In the genomic region with DNA sequence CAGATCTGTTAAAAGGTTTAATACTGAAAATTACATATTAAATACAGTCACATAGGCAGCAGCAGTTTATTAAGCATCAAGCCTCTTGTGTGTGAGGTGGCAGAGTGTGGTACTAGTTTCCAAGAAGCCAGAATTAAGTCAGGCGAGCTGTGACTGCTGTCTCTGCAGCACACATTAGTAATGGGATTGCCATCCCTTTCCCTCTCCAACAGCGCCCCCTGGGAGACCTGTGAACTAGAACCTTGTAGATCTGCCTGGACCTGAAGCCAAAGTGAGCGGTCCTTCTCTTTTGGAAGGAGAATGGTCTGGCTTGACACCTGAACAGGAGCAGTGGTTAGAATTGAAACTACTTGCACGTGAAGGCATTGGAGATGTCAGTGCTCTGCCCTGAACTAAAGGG, we compare ENCODE assay signal across 9 mouse cellular contexts. TPM values are rescaled to one million over a fixed set of nuclear protein-coding genes. Genes with fewer than 3 reads are reported as not detected.
DNase-seq lines count a peak whose midpoint lies in the region; ATAC-seq and TF ChIP-seq lines count a peak whose summit lies in the region.
"Had no signal": no experiment of that assay in that cellular context is flagged by ENCODE, and none has a peak within 500 bp of the region (broad histone marks: within the 10 kb centered on the region; RNA-seq: fewer than 3 reads in every experiment).

No protein-coding gene starts in this region.

- no peak overlapping the region for H3K4me2 ChIP-seq in lung, embryonic 14.5 days
- H3K4me2 ChIP-seq: heart, embryonic 15.5 days; neural tube, embryonic 13.5 days had no signal

- peaks cover 43% of the 10 kb centered on the region for H3K36me3 ChIP-seq in lung, embryonic 14.5 days (ENCODE audit: insufficient read depth)

- WGBS in lung, embryonic 14.5 days, result 62% methylated on average over 4 of the region's 4 CpGs

- no peak overlapping the region for H3K4me3 ChIP-seq in lung, embryonic 14.5 days (ENCODE audit: low read depth, low read length)
- H3K4me3 ChIP-seq: heart, embryonic 15.5 days; neural tube, embryonic 13.5 days had no signal

- no peaks in the 10 kb centered on the region for H3K4me1 ChIP-seq in lung, embryonic 14.5 days (ENCODE audit: insufficient read depth)
- H3K4me1 ChIP-seq: heart, embryonic 15.5 days; neural tube, embryonic 13.5 days had no signal

- no peaks in the 10 kb centered on the region for H3K9me3 ChIP-seq in lung, embryonic 14.5 days (ENCODE audit: low read depth, low read length)
- H3K9me3 ChIP-seq: heart, embryonic 15.5 days; neural tube, embryonic 13.5 days had no signal

- DNase-seq in ovary, postnatal 14 days (ENCODE audit: low spot score), result peak; percentile 41
- no peak for DNase-seq in ovary, adult 18-20 months (ENCODE audit: low spot score)
- peak; percentile 54 for DNase-seq in adrenal gland, adult 8-10 months
- DNase-seq in cerebellum, postnatal 36 days, result peak; percentile 52 to 62
- peak; percentile 63 for DNase-seq in induced T-regulatory cell, adult 2 months (ENCODE audit: low read depth)
- peak; percentile 71 for DNase-seq in lung, embryonic 14.5 days
- DNase-seq in spleen, postnatal 4 days (ENCODE audit: low spot score in 2 of 2), result peak; percentile 53 to 80

- H3K9ac ChIP-seq in lung, embryonic 14.5 days, result no peak overlapping the region
- H3K9ac ChIP-seq: heart, embryonic 15.5 days; neural tube, embryonic 13.5 days had no signal

- peak; percentile 65 for TF ChIP-seq CTCF in lung, embryonic 14.5 days (IDR thresholded peaks at IDR 0.05; ENCODE audit: low read depth)

- no peaks in the 10 kb centered on the region for H3K27me3 ChIP-seq in lung, embryonic 14.5 days (ENCODE audit: insufficient read depth, low read length)
- H3K27me3 ChIP-seq: heart, embryonic 15.5 days; neural tube, embryonic 13.5 days had no signal

- ATAC-seq in lung, embryonic 14.5 days (ENCODE audit: insufficient read depth), result no peak

- no peak overlapping the region for H3K27ac ChIP-seq in lung, embryonic 14.5 days (ENCODE audit: low read depth)
- H3K27ac ChIP-seq: heart, embryonic 15.5 days; neural tube, embryonic 13.5 days had no signal

RNA-seq across cellular contexts. Expression of gene Idh3a, which starts 18.8 kb away (rescaled TPM):
- 100 to 1,000 TPM; 109 to 216 (median 186) TPM for total RNA-seq in adrenal gland, adult 8-10 months (2022)
- 106 and 112 TPM in 2 replicates for polyA plus RNA-seq in lung, embryonic 14.5 days (2014; fragmentation: Nextera tagmentation; extraction: Ambion mirVana)

RNA-seq across cellular contexts. Expression of gene Cib2, which starts 44.9 kb away (rescaled TPM):
- total RNA-seq in adrenal gland, adult 8-10 months (2022), result 10 to 100 TPM; 26.1 to 39.4 (median 33.3) TPM
- 14.1 and 15.3 TPM in 2 replicates for polyA plus RNA-seq in lung, embryonic 14.5 days (2014; fragmentation: Nextera tagmentation; extraction: Ambion mirVana)

RNA-seq across cellular contexts. Expression of gene Acsbg1, which starts 56.8 kb away (rescaled TPM):
- total RNA-seq in adrenal gland, adult 8-10 months (2022), result 100 to 1,000 TPM; 259 to 564 (median 438) TPM
- polyA plus RNA-seq in lung, embryonic 14.5 days (2014; fragmentation: Nextera tagmentation; extraction: Ambion mirVana), result 0.31 and 0.32 TPM in 2 replicates
- polyA plus RNA-seq: heart, embryonic 15.5 days had no signal
